ENCODE assay signal across 19 mouse cellular contexts in genomic region chr4:11893560-11894205, GRCm38 (mm10).
A peak's percentile ranks its signal among the peaks of the same experiment; 100 is the strongest.
DNase-seq lines count a peak whose midpoint lies in the region; ATAC-seq and TF ChIP-seq lines count a peak whose summit lies in the region.
"Had no signal": no experiment of that assay in that cellular context is flagged by ENCODE, and none has a peak within 500 bp of the region (broad histone marks: within the 10 kb centered on the region; RNA-seq: fewer than 3 reads in every experiment).

No protein-coding gene starts in this region.

- H3K9me3 ChIP-seq in lung, postnatal 0 days (ENCODE audit: low read length): no peaks in the 10 kb centered on the region
- no peaks in the 10 kb centered on the region for H3K9me3 ChIP-seq in neural tube, embryonic 14.5 days (ENCODE audit: control insufficient read depth, low read length)
- H3K9me3 ChIP-seq: embryonic facial prominence, embryonic 13.5 days; forebrain, embryonic 13.5 days had no signal

- no peaks in the 10 kb centered on the region for H3K36me3 ChIP-seq in lung, postnatal 0 days (ENCODE audit: insufficient read depth, low read length)
- H3K36me3 ChIP-seq in neural tube, embryonic 14.5 days (ENCODE audit: control insufficient read depth, insufficient read depth, low read length): no peaks in the 10 kb centered on the region
- H3K36me3 ChIP-seq: embryonic facial prominence, embryonic 13.5 days had no signal

- ATAC-seq in lung, postnatal 0 days: peak; percentile 41; the same call in 1 of the 2 replicates
- peak; percentile 83 for ATAC-seq in erythroid progenitor cell, adult 5-6 weeks (replicated peaks; ENCODE audit: low FRiP score, poor library complexity, severe bottlenecking)
- peak; percentile 62; the same call in 1 of the 2 replicates for ATAC-seq in neural tube, embryonic 14.5 days (ENCODE audit: low read depth)
- ATAC-seq: forebrain, embryonic 13.5 days; intestine, postnatal 0 days; midbrain, embryonic 16.5 days had no signal

- no peak overlapping the region for H3K4me2 ChIP-seq in lung, postnatal 0 days (replicated peaks; ENCODE audit: low read depth, low read length)
- H3K4me2 ChIP-seq in neural tube, embryonic 14.5 days (ENCODE audit: low read depth, low read length): no peak overlapping the region
- H3K4me2 ChIP-seq: embryonic facial prominence, embryonic 13.5 days; forebrain, embryonic 13.5 days had no signal

- H3K9ac ChIP-seq in lung, postnatal 0 days (replicated peaks; ENCODE audit: low read depth): no peak overlapping the region
- no peak overlapping the region for H3K9ac ChIP-seq in neural tube, embryonic 14.5 days (replicated peaks; ENCODE audit: low read depth, low read length)
- H3K9ac ChIP-seq: embryonic facial prominence, embryonic 13.5 days; forebrain, embryonic 13.5 days had no signal

- 54% methylated on average over 9 of the region's 9 CpGs for WGBS in lung, postnatal 0 days
- 69% methylated on average over 9 of the region's 9 CpGs for WGBS in lung, adult 2 months
- WGBS in neural tube, embryonic 14.5 days: 71% methylated on average over 9 of the region's 9 CpGs

- TF ChIP-seq EP300 in lung, postnatal 0 days (IDR thresholded peaks at IDR 0.05): no peak

- H3K27me3 ChIP-seq in lung, postnatal 0 days (replicated peaks; ENCODE audit: insufficient read depth, low read length): no peaks in the 10 kb centered on the region
- H3K27me3 ChIP-seq in neural tube, embryonic 14.5 days (ENCODE audit: control insufficient read depth, insufficient read depth, low read length): no peaks in the 10 kb centered on the region
- H3K27me3 ChIP-seq: CH12.LX; embryonic facial prominence, embryonic 13.5 days; forebrain, embryonic 13.5 days had no signal

- no peak overlapping the region for H3K4me3 ChIP-seq in lung, postnatal 0 days (ENCODE audit: low read depth, low read length)
- H3K4me3 ChIP-seq in lung, adult 2 months (replicated peaks; ENCODE audit: extremely low read depth, low read depth, low read length): no peak overlapping the region
- no peak overlapping the region for H3K4me3 ChIP-seq in neural tube, embryonic 14.5 days (ENCODE audit: low read depth, low read length)
- H3K4me3 ChIP-seq: embryonic facial prominence, embryonic 13.5 days; forebrain, embryonic 13.5 days; gastrocnemius, adult 2 months had no signal

- no peak for TF ChIP-seq POLR2A in lung, adult 2 months (IDR thresholded peaks at IDR 0.05; ENCODE audit: borderline replicate concordance, extremely low read depth, low read depth, low read length)

- H3K4me1 ChIP-seq in lung, postnatal 0 days (ENCODE audit: insufficient read depth, low read depth, low read length): peaks cover 8% of the 10 kb centered on the region; the same call in 1 of the 2 replicates
- H3K4me1 ChIP-seq in lung, adult 2 months (ENCODE audit: control insufficient read depth, insufficient read depth, low read length): no peaks in the 10 kb centered on the region; the same call in 1 of the 2 replicates
- no peaks in the 10 kb centered on the region for H3K4me1 ChIP-seq in neural tube, embryonic 14.5 days (ENCODE audit: control insufficient read depth, insufficient read depth, low read length)
- H3K4me1 ChIP-seq: embryonic facial prominence, embryonic 13.5 days; forebrain, embryonic 13.5 days had no signal

- no peak for TF ChIP-seq CTCF in lung, postnatal 0 days (IDR thresholded peaks at IDR 0.05)
- no peak for TF ChIP-seq CTCF in lung, adult 2 months (IDR thresholded peaks at IDR 0.05; ENCODE audit: insufficient read depth, low read length)

- peak; percentile 18 for DNase-seq in embryo, embryonic 10 days (ENCODE audit: low spot score)
- DNase-seq in embryo, embryonic 9.5 days (ENCODE audit: extremely low spot score): no peak
- DNase-seq in lung, postnatal 0 days (ENCODE audit: low spot score): peak; percentile 46
- DNase-seq in lung, adult 2 months: no peak
- no peak for DNase-seq in thymus, postnatal 14 days
- no peak for DNase-seq in layer of hippocampus, adult 18-20 months (ENCODE audit: low spot score in 2 of 2)
- DNase-seq: adrenal gland, postnatal 14 days; cerebellum, adult 9-10 months; gastrocnemius, adult 2 months; kidney, postnatal 14 days; right cerebral cortex, postnatal 4 days had no signal

- H3K27ac ChIP-seq in lung, postnatal 0 days (ENCODE audit: low read length): no peak overlapping the region
- no peak overlapping the region for H3K27ac ChIP-seq in neural tube, embryonic 14.5 days (ENCODE audit: low read depth, low read length)
- H3K27ac ChIP-seq: embryonic facial prominence, embryonic 13.5 days; forebrain, embryonic 13.5 days; gastrocnemius, adult 2 months; macrophage had no signal

Comparison
In these comparisons a context has a peak if more than half of its experiments do, and no peak if none do; other contexts are left out.
1. DNase-seq: peak in embryo, embryonic 10 days (single experiment) and lung, postnatal 0 days (single experiment); none in embryo, embryonic 9.5 days (single experiment), lung, adult 2 months (single experiment), thymus, postnatal 14 days (single experiment) and layer of hippocampus, adult 18-20 months (0 of 2).
2. Peak in every context shown above with its lines, with median percentiles within 50 percentile points of each other: ATAC-seq.